Mouse (Mus musculus) inflammation-experienced regulatory T-cells (primary cell): ENCODE measurements around the gene Pnma1. TPM values are rescaled to one million over a fixed set of nuclear protein-coding genes. Genes with fewer than 3 reads are reported as not detected.

Experiments
- polyA plus RNA-seq, 2 experiments: library from polyadenylated mRNA; unstranded; fragments of 100-300 nt; shearing (Covaris generic); gene quantifications; one replicate each; pipeline ENCODE4 v1.2.1; 2017

The Pnma1 gene
- polyA plus RNA-seq, result under 1 TPM in 1 of 2 experiments, not detected in 1; 0.17 TPM

GRCm38 (mm10) chr12:84147954-84148621 lies at the start of gene Pnma1:
Gene Pnma1 (minus strand): TSS chr12:84148489.

GRCm38 (mm10) chr12:84114153-84114994 lies 33.9 kb downstream of the Pnma1 start, which contains the start of gene Dnal1:
Gene Dnal1 (plus strand): TSS chr12:84114366.

GRCm38 (mm10) chr12:84100604-84101492 lies 47.4 kb downstream of the Pnma1 start, which contains the start of gene Acot6:
Gene Acot6 (plus strand): TSS chr12:84100654.

Other genes starting within 250 kb of the Pnma1 start
- gene Numb, start 226.6 kb downstream of the Pnma1 start, polyA plus RNA-seq, result 10 to 100 TPM; 39.0 to 44.4 TPM
- 10 to 100 TPM; 24.4 to 39.3 TPM for gene Riox1, start 197.9 kb downstream of the Pnma1 start, polyA plus RNA-seq
- gene Heatr4, start 163.6 kb downstream of the Pnma1 start, polyA plus RNA-seq, result under 1 TPM in 1 of 2 experiments, not detected in 1; 0.51 TPM
- 1 to 10 TPM; 5.2 to 6.3 TPM for gene Acot2, start 160.6 kb downstream of the Pnma1 start, polyA plus RNA-seq
- 1 to 10 TPM in 1 of 2 experiments, under 1 TPM in 1; 0.51 to 2.5 TPM for gene Acot1, start 139.0 kb downstream of the Pnma1 start, polyA plus RNA-seq
- gene Acot4, start 110.1 kb downstream of the Pnma1 start, polyA plus RNA-seq, result 1 to 10 TPM; 1.0 to 3.0 TPM
- gene Gm49366, start 109.6 kb downstream of the Pnma1 start, polyA plus RNA-seq, result not detected
- under 1 TPM; 0.16 to 0.36 TPM for gene Acot3, start 96.3 kb downstream of the Pnma1 start, polyA plus RNA-seq
- not detected for gene Acot5, start 79.2 kb downstream of the Pnma1 start, polyA plus RNA-seq
- gene Acot6, start 47.8 kb downstream of the Pnma1 start, polyA plus RNA-seq, result 1 to 10 TPM; 1.9 to 2.1 TPM
- under 1 TPM; 0.31 to 0.78 TPM for gene Dnal1, start 34.1 kb downstream of the Pnma1 start, polyA plus RNA-seq
- gene Elmsan1, start 70.4 kb upstream of the Pnma1 start, polyA plus RNA-seq, result 10 to 100 TPM; 25.6 to 29.6 TPM
- gene Ptgr2, start 136.7 kb upstream of the Pnma1 start, polyA plus RNA-seq, result 10 to 100 TPM; 32.6 to 34.1 TPM
- 10 to 100 TPM; 57.7 to 72.5 TPM for gene Zfp410, start 168.4 kb upstream of the Pnma1 start, polyA plus RNA-seq
- 10 to 100 TPM; 27.5 to 29.8 TPM for gene Coq6, start 213.2 kb upstream of the Pnma1 start, polyA plus RNA-seq
- under 1 TPM; 0.46 to 0.98 TPM for gene Fam161b, start 213.3 kb upstream of the Pnma1 start, polyA plus RNA-seq